Mouse (Mus musculus) right cerebral cortex, postnatal 4 days (tissue): ENCODE data around the gene Vmn2r21.
"Not testable (repeated sequence)": the region's sequence is repeated elsewhere in the genome, so short reads cannot be mapped to it uniquely, and the experiment has no call there.

Experiments used
- DNase-seq: peaks from one replicate; pipeline ENCODE4 v3.0.0-alpha.2; 2022

The Vmn2r21 gene

GRCm38 (mm10) chr6:123533306-123533705 is at the start of gene Vmn2r21:
Gene Vmn2r21, minus strand, starts transcription at chr6:123533406.
- not testable (repeated sequence) for DNase-seq

- not testable (repeated sequence) for DNase-seq
Observed at GRCm38 (mm10) chr6:123574698-123575097, 41.5 kb upstream of the Vmn2r21 start.

GRCm38 (mm10) chr6:123539755-123540154 is 6.5 kb upstream of the Vmn2r21 start:
- DNase-seq = not testable (repeated sequence)

- not testable (repeated sequence) for DNase-seq
Observed at GRCm38 (mm10) chr6:123522263-123523011, 10.8 kb downstream of the Vmn2r21 start.

GRCm38 (mm10) chr6:123473045-123473444 is 60.2 kb downstream of the Vmn2r21 start:
- not testable (repeated sequence) for DNase-seq

GRCm38 (mm10) chr6:123472458-123472987 is 60.7 kb downstream of the Vmn2r21 start:
- DNase-seq = not testable (repeated sequence)

DNA sequence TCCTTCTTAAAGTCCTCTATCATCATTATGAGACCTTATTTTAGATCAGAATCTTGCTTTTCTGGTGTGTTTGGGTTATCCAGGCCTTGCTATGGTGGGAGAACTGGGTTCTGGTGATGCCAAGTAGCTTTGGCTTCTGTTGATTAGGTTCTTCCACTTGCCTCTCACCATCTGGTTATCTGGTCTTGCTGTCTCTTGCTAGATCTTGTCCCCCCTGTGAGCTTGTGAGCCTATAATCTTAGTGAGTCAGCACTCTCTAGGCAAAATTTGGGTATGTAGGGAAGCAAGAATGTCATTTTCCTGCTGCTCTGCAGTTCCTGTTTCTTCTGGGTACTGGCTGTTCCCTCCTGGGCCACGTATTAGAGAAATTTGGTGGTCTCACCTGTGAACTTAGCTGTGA is 64.6 kb downstream of the Vmn2r21 start:
- DNase-seq = not testable (repeated sequence)
